Mouse (Mus musculus) G1E (cell line): Measurements from ENCODE around the gene Chmp2a.

ENCODE experiments used
- CTCF ChIP-seq: IDR thresholded peaks from 2 replicates; pipeline ENCODE4 v1.5.1; 2012; ENCODE audit warnings: low read depth, low read length, inconsistent platforms, mixed read lengths
- GATA1 ChIP-seq: IDR thresholded peaks from 2 replicates; pipeline ENCODE4 v1.6.1; 2012; ENCODE audit warnings: borderline replicate concordance, low read length, inconsistent platforms, mixed read lengths
- GATA2 ChIP-seq: IDR thresholded peaks from 2 replicates; pipeline ENCODE4 v1.6.1; 2012; ENCODE audit warnings: low read depth, low read length, inconsistent platforms, borderline replicate concordance

DNA sequence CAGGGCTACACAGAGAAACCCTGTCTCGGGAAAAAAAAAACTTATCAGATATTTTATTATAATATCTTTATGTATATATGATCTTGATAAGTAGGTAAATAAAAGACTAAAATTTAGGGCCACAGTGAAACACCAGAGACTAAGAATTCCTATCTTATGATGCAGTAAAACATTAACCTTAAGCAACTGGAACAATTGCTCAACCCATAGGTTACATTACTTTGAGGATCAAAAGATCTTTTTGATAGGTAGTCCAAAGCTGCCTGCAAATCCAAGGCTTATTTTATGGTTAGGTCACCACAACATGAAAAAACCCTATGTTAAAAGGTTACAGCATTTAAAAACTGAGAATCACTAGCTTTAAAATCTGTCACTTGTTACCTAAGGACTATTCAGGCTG is 33.0 kb downstream of the Chmp2a start:
- TF ChIP-seq CTCF = no peak
- no peak for TF ChIP-seq GATA1
- no peak for TF ChIP-seq GATA2
